Mouse (Mus musculus) stomach, postnatal 0 days (tissue): ENCODE measurements around the gene Notch1.

Experiments used
- CTCF ChIP-seq: IDR thresholded peaks from 2 replicates; pipeline ENCODE4 v1.5.1; 2016; ENCODE audit warnings: antibody characterized with exemption, low read depth, mild to moderate bottlenecking, moderate library complexity
- EP300 ChIP-seq: optimal IDR thresholded peaks from 2 replicates; pipeline ENCODE3; 2016; ENCODE audit warnings: antibody characterized with exemption

GRCm38 (mm10) chr2:26463412-26463811 is 53.1 kb downstream of the Notch1 start:
- no peak for TF ChIP-seq CTCF
- no peak for TF ChIP-seq EP300
